Mouse (Mus musculus) lung, adult 2 months (tissue): ENCODE measurements around the gene Atad5.

Experiments
- CTCF ChIP-seq: fragments of 200-500 bp; IDR thresholded peaks from 2 replicates; pipeline ENCODE4 v1.5.1; 2011; ENCODE audit warnings: mild to moderate bottlenecking, low read length, control low read depth; ENCODE audit not compliant: insufficient read depth
- POLR2A ChIP-seq: fragments of 200-500 bp; IDR thresholded peaks from 2 replicates; pipeline ENCODE4 v1.6.1; 2011; ENCODE audit warnings: low read depth, mild to moderate bottlenecking, control low read depth, low read length, borderline replicate concordance; ENCODE audit errors: extremely low read depth

GRCm38 (mm10) chr11:80142872-80143271, 53.7 kb downstream of the Atad5 start:
- TF ChIP-seq CTCF = no peak
- TF ChIP-seq POLR2A = no peak
